Mouse (Mus musculus) spleen, embryonic (tissue): ENCODE measurements at regions not wholly inside any gene's neighbourhood (a gene's known extent, or its start where the extent isn't known, plus 50 kb on each side); places are given as distances from the start of the nearest gene placed in this dataset.

Experiments
- CTCF ChIA-PET: fragments of 350-600 bp; sonication (Branson Sonifier 250); formaldehyde crosslinking; loops from one replicate; lab custom pipeline; 2022; lab: Charles Lee

DNA sequence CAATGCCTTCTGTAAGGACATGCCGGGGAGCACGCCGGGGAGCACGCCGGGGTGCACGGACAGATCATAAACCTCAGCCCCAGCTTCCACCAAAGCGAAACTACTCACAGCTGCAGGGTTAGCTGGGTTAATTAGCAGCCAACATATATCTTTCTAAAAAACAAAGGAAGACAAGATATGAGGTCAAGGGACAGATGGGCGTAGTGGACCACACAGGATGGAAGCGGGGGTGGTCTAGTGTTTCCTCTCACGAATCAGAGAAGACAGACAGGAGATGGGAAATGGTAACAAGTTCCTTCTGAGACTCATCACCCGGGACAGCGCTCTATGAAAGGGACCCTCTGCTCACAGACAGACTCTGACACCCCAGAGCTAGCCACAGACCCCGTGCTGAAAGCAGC lies 60.0 kb upstream of the Ajap1 start:
- CTCF ChIA-PET, result no interaction called here

DNA sequence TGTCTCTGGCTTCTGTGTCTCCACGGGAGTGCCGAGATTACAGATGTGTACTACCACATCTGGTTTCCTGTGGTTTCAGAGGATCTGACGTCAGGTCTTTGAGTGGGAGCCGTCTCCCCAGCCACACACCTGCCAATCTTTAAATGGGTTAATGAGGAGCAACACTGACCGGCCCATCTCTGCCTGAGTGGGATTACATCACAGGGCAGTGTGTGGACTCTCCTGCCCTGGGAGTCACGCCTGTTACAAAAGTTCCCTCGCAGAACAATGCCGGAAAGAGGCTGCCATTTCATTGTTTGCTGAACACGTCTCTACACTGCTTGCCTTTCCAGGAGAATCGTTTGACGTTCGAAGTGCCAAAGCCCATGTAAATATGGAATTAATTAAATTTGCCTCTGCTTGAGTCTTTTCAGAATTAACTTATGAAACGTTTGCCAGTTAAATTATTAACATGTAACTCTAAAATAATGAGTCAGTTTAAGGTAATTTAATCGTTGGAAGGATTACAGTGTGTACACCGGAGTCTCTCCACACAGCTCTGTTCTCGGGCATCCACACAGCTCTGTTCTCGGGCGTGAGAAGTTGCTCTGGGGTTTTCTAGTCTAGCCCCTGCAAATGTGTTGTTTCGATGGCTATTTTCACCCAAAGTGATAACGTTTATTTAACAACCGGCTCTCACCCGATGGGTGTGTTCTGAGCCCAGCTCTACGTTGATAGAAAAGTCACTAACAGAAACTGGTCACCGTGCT lies 61.5 kb upstream of the Ajap1 start:
- CTCF ChIA-PET, result no interaction called here

DNA sequence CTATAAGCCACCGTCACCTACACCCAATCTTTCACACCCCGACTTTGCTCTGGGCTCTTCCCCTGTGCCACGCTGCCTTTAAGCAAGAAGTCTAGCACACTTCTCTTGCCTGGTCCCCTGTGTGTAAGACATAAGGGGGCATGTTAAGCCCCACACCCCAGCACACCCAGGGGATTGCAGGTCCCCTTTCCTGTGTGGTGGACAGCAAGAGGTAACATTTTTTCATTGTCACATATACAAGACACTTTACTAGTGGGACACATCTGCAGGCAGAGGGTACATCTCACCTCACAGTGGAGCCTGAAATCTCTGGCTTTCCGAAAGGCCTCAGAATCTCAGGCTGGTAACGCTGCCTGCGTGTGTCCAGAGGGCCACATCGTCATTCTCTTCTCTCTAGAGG lies 64.1 kb upstream of the Ajap1 start:
- CTCF ChIA-PET, result no interaction called here

DNA sequence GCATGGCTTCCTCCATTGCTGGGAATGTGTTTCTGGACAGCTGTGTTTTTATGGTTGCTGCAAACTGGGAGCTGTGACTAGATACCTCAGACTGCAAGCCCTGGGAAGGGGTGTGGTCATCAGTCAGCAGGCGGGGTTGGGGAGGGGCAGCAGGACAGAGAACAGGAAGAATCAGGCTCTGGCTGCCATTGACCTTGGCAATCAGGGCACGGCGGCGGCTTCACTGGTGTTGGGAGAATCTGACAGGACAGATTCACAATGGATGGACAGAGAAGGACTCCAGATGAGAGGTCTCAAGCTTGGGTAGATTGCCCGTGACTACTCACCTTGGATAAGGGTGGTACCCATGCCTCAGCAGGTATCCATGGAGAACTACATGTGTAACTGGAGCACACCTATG lies 64.5 kb upstream of the Ajap1 start:
- CTCF ChIA-PET, result no interaction called here

DNA sequence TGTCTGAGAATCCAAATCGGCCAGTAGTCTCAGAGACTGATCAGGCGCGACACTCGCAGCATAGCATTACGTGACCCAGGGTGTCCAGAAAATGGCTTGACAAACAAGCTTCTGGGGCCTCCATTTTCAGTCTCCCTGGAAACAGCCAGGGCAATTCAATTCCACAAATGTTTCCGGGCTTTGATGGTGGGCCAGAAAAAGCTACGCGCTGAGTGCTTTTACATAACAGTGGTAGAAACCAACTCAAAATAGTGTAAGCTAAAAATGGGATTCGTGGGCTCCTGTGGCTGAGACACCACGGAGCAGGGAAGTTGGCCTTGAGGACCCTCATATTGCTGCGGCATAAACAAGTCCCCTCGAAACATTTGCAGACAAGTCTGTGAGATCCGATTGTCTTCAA lies 65.3 kb upstream of the Ajap1 start:
- CTCF ChIA-PET, result no interaction called here

DNA sequence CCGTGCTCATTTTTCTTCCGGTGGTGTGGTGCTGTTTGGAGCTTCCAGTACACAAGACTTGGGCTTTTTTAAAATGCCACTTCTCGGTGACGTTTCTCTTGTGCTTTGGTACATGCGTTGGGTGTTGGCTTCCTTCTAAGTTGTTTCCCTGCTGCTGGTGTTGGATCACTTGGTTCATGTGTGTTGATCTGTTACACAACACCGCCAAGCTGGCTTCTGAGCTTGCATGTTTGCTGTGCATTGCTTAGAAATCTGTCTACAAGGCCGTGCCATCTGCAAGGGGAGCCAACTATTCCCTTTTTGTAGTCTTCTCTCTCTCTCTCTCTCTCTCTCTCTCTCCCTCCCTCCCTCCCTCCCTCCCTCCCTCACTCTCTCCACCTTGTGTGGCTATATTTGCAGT lies 68.7 kb upstream of the Ajap1 start:
- CTCF ChIA-PET, result no interaction called here

DNA sequence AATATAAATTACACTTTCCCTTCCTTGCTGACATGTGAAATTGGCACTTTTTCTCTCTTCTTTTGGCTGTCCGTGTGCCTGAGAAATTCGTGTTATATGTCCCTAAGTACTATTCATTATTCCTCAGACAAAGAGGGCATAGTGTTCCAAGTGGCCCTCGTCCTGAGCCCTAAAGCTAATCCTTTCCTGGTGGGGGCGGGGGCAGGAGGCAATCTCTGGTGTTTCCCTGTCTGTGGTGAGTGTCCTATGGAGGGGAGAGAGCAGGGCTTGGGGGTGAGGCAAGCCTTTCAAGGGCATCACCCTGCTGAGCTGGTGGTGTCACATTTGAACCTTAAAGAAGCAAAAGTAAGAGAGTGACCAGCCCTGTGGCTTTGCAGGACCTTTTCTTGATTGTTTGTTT lies 69.9 kb upstream of the Ajap1 start:
- CTCF ChIA-PET, result no interaction called here

DNA sequence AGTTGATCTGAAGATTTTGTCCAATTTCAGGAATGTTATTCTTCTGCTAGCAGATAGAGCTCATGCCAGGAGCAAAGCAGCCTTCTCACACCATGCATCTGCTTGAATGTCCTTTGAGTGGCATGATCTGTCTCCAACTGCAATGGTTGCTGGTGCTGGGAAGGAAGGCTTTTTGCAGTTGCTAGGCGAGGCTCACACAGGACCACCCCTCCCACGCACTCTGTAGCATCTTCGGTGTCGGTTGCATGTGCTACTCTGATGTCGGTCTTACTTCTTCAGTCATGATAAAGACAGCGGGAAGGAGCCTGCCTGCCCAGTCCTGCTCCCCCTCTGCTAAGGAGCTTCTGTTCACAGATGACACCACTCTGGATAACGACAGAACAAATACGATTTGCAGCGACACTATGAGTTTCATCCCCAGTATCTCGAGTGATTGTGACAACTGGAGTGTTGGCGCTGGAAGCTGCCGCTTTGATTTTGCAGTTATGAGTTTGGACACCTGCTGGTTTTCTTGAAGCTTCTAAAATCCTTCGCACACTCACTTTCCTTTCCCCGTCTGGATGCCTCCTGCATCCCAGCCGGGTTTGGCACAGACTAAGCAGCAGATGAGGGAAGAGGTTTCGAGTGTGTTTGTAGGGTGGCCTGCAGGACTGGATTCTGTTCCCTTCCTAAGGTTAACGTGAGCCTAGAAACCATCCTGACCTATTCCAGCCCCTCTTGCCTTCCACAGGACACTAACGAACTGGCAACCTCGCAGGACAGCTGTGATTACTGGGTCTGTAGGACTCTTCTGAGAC lies 75.4 kb upstream of the Ajap1 start:
- CTCF ChIA-PET, result no interaction called here

DNA sequence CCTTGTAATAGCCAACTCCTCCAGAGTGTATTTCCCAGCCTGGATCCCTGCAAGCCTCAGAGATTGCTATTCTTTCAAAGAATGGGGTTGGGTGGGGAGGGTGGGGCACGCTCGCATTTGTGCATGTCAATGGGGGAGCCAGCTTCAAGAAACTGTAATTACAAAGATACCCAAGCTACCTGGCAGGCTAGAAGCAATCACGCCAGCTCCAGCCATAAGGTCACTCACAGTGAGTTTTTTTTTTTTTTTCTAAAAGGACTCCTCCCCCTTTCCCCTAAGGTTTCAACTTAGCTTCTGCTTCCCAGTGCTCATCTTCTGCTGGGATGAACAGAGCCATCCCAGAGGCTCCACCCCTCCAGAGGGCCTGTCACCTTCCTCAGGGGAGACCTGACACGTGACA lies 77.0 kb upstream of the Ajap1 start:
- CTCF ChIA-PET, result no interaction called here

DNA sequence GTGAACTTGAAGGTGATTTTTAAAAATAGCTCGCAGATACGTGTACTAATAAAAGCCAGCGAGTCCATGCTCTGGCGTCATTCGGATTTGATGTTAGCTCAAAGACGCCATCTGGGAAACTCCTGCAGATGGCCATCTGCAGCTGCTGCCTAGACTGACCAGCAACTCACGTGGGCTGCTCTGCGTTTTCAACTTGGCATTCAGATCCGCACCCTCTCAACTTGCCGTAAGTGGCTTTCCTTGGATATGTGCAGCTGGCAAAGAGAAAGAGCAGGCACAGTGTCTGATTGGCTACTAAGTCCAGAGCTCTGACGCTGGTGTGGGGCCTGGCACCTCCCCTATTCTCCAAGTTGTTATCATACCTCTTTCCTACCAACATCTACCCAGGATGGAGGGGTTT lies 77.6 kb upstream of the Ajap1 start:
- CTCF ChIA-PET, result no interaction called here

DNA sequence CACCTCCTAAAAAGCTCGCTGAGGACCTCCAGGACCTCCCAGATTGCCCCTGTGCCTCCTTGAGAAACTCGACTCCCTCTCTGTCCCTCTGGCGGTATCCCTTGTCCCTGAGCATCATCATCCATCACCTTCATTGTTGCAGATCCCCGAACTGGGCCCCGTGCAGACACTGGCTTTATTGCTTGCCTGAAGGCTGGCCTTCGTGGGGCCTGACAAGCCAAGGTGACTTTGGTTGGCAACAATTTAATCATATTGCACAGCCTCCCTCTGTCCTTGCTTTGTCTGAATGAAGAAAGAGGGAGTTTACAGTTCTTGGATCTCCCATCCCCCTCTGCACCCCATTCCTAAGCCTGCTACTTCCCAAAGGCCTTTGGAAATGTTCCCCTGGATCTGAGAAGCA lies 78.3 kb upstream of the Ajap1 start:
- CTCF ChIA-PET, result no interaction called here

DNA sequence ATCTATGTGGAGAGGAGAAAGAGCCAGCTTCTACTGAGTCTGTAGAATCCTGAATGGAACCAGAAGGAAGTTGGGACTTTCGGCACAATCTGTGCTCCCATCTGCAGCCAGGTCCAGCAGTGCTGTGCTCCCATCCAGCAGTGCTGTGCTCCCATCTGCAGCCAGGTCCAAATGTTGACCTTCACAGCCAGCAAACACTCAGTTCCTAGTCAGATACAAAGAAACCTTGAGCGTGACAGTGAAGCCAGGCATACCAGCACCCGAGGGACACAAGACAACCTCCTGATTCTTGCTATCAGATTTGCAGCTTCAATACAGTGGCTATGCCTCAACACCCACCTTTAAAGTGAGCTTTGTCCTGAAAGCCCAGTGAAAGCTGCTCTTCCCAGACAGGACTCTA lies 79.4 kb upstream of the Ajap1 start:
- CTCF ChIA-PET, result no interaction called here

DNA sequence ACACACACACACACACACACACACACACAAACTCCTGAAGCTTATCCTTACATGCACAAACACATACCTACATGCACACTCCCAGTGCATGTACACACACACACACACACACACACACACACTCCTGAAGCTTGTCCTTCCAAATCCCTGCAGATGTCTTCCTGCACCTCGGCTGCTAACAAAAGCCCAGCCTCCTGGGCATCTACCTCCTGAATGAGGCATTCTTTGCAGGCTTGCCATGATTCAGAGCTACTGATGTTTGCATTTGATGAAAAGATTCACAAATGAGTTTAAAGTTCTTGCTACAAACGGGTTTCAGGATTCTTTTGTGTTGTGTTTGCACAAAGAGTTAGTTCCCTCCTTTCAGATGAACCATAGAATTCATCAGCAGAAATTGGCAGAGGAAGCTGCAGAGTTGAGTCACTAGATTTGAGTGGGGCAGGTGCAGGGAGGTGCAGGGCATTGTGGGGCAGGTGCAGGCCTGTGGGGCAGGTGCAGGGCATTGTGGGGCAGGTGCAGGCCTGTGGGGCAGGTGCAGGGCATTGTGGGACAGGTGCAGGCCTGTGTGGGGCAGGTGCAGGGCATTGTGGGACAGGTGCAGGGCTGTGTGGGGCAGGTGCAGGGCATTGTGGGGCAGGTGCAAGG lies 84.8 kb upstream of the Ajap1 start:
- CTCF ChIA-PET, result no interaction called here

DNA sequence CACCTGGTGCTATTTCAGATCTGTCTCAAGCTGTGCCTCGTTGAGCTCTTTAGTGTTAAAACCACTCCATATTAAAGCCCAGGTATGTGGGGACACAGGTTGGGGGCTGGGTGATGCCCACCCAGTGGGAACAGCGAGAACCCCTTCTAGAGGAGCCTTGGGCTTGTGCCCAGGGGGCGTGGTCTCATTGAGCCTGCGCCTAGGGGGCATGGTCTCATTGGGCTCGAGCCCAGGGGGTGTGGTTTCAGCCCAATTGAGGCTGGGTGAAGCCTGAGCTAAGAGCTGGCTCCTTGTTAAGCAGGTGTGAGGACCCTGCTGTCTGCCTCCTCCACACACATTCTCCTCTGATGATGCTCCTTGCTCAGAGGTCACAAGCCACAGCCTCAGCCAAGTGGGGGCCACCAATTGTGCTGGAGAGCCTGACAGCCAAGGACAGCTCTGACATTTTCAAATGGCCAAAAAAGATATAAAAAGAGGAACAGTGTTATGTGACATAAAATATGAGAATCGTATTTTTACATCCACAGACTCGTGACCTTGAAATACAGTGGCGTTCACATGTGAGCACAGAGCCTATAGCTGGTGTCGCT lies 90.7 kb upstream of the Ajap1 start:
- CTCF ChIA-PET, result no interaction called here

DNA sequence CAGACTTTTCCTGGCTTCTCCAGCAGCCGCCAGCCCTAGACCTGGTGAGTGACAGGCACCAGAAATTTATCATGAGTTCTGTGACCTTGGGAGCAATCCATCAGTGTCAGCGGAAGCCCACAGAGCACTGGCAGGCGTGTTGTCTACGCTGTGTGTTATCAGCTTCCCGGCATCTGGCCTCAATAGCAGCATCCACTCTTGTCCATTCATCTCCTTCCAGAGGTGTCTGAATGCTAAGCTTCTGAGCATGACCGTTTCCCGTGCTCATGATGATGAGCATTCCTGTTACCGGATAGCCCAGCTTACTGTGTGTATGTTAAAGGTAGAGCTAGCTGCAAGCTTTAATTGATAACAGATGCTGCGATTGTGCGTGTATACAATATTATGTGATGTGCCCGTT lies 110.7 kb upstream of the Ajap1 start:
- CTCF ChIA-PET, result no interaction called here

DNA sequence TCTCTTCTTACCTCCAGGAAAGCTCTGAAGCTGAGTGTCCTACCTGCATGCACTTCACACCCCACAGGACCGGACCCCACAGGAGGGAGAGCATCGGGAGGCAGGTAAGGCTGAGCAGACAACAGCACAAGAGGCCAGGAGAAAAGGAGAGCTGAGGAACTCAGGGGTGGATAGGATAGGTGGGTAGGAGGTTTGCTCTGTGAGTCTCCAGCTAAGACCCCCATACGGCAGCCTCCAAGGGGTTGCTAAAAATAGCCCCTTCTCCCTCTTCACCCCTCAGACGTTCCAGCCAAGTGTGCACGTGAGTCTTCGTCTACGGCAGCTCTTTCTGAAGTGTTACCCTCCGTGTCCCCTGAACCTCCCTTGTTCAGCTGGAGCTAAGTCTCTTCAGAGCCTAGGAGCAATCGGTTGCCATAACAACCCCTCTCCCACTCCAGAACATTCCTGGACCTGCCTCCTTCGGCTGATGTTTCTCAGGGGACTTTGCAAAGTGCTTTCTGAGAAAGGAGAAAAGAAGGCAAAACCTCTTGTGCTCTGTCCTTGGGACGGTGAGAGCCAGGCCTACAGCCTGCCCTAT lies 117.3 kb upstream of the Ajap1 start:
- CTCF ChIA-PET, result no interaction called here

DNA sequence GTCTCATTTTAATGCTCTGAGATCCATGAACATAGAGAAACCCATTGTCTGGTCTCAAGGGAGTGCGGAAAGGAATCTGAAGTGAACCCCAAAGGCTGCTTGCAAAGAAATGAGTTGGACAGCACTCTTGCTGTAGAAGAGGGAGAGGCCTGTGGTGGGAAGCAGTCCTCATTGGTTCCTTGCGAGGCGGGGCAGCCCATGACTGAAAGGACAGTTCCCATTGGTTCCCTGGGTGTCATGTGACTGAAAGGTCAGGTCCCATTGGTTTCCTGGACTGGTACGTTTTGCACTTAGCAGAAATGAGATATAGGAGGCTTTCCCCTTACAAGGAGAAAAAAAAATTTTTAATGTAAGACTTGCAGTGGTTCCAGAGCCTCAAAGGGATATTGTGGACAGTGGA lies 119.9 kb upstream of the Ajap1 start:
- CTCF ChIA-PET, result no interaction called here

DNA sequence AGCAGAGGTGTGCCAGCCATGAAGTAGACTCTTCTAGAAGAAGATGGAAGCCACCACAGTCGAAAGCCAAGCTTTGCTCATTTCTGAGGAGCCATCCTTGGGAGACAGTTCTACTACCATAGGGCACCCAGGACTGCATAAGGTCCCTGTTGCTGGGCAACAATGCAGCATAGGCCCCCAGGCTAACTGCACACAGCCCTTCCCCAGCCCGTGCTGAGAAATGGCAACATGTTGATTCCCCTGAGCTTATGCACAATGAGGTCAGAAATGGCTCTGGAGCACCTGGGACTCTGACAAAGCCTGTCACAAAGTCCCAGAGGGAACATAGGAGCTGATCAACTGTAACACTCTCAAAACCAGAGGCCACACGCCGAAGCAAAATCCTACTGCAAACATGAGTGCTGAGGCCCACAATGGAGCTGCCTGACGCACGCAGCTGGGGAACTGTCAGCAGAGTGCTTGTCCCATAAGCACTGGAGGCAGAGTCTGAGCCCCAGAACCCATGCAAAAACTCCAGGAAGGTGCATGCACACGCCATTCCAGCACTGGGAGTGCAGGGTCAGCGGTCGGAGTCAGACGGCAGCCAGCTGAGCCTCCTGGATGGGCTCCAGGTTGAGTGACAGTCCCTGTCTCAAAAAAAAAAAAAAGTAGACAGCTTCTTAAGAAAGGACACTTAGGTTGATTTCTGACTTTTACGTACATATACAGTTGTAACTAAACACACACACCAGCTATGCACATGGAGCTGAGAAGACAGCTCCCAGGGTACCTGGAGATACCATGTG lies 120.6 kb upstream of the Ajap1 start:
- CTCF ChIA-PET, result no interaction called here

DNA sequence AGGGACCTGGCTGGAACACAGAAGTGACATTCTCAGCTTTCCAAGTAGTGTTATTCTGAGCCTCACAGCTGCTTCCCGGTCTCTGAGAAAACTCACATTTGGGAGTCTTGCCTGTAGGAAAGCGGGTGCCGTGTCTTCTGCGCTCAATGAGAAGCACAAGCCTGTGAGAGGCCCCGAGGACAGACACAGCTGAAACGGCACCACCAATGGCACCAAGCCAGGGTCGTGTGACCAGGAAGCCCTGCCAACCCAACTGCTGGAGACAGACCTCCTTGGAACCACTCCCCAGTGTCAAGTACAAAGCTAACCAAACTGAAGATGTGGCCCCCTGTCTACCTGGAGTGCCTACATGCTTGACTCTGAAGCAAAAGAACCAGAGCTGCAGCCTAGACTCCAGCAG lies 121.3 kb upstream of the Ajap1 start:
- CTCF ChIA-PET, result no interaction called here

DNA sequence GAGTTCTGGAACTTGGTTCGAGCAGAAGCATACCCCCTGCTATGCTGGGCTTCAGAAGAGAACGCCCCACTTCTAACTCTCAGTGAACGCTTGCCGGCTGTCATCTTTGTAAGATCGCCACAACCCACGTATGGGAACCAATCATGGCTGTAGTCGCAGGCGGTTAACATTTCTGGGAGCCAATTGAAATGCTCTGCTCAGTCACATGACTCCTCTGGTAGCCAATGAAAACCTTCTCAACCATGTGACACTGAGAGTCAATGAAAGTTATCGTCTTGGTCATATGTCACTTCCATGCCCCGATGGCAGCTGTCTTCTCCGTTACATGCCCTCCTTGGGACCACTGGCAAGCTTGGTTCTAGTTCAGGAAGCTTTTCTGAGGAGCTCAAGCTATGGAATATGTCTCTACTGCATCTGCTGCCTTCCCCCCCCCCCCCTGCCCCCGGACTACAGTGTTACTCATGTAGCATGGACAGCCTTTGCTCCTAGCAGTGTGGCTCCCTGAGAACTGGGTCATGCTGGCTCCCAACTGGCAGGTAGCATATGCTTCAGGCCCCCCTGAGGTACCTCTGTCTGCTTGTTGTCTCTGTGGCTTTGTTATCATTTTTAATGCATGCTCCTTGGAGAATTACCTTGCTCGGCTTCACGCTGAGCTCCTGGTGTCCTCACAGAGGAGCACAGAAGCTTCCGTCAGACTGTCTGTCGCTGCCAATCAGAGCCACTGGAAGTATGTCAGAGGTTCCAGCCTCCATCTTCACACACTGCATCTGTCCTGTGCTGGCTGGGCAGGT lies 122.3 kb upstream of the Ajap1 start:
- CTCF ChIA-PET, result no interaction called here

DNA sequence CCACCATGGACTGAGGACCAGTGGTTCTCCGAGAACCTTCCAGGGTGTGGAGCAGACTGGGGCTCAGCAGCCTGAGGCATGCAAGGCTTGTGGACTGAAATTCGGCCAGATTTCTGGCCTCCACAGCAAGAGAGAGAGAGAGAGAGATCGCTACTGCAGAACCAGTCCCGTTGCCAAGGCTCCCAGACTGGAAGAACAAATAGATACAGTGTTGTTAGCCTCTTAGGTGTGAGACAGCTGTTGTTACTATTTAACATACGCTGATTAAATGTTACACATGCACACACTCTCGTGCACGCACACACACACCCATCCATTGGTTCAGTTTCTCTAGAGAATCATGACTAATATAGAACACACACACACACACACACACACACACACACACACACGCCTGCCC lies 133.4 kb upstream of the Ajap1 start:
- CTCF ChIA-PET, result no interaction called here
